Mouse (Mus musculus) hindbrain, embryonic 16.5 days (tissue): ENCODE results near the gene Pigv. TPM values are rescaled to one million over a fixed set of nuclear protein-coding genes. Genes with fewer than 3 reads are reported as not detected.

Experiments
- ATAC-seq: fragments of 200-750 bp; cut with Nextera tagmentation; 2 replicates; pipeline ENCODE4 v1.8.0; 2017; ENCODE audit warnings: moderate TSS enrichment, moderate library complexity
- H3K27ac ChIP-seq: fragments of 300-500 bp; sonication (generic); 2 replicates; pipeline ENCODE4 v1.5.1; 2014; ENCODE audit warnings: low read depth, mild to moderate bottlenecking, control low read depth, low read length, moderate library complexity
- H3K27me3 ChIP-seq: fragments of 300-500 bp; sonication (generic); replicated peaks from 2 replicates; pipeline ENCODE4 v1.6.1; 2014; ENCODE audit warnings: low read length; ENCODE audit not compliant: control insufficient read depth, insufficient read depth
- H3K36me3 ChIP-seq: fragments of 300-500 bp; sonication (generic); 2 replicates; pipeline ENCODE4 v1.6.1; 2014; ENCODE audit warnings: mild to moderate bottlenecking, low read length, moderate library complexity, mixed read lengths; ENCODE audit not compliant: control insufficient read depth, insufficient read depth
- H3K4me1 ChIP-seq: fragments of 300-500 bp; sonication (generic); 2 replicates; pipeline ENCODE4 v1.6.1; 2014; ENCODE audit warnings: low read depth, low read length; ENCODE audit not compliant: control insufficient read depth, insufficient read depth
- H3K4me2 ChIP-seq: fragments of 300-500 bp; sonication (generic); 2 replicates; pipeline ENCODE4 v1.6.1; 2014; ENCODE audit warnings: mild to moderate bottlenecking, low read length, control low read depth, moderate library complexity
- H3K4me3 ChIP-seq: fragments of 300-500 bp; sonication (generic); 2 replicates; pipeline ENCODE4 v1.5.1; 2014; ENCODE audit warnings: mild to moderate bottlenecking, low read length, control low read depth, moderate library complexity
- H3K9ac ChIP-seq: fragments of 300-500 bp; sonication (generic); 2 replicates; pipeline ENCODE4 v1.6.1; 2014; ENCODE audit warnings: low read depth, mild to moderate bottlenecking, control low read depth, low read length, moderate library complexity
- H3K9me3 ChIP-seq: fragments of 300-500 bp; sonication (generic); 2 replicates; pipeline ENCODE4 v1.6.1; 2014; ENCODE audit warnings: mild to moderate bottlenecking, low read length, moderate library complexity; ENCODE audit not compliant: control insufficient read depth
- WGBS: fragments of 180-500 bp; shearing (Covaris S2); extraction: QIAGEN DNeasy Blood & Tissue Kit; methylation state at CpG from one replicate; pipeline ENCODE4 v1.1.7; 2014; 5-methylcytosine and 5-hydroxymethylcytosine counted together
- polyA plus RNA-seq: library from polyadenylated mRNA; unstranded; fragments of >200 nt; fragmentation: Nextera tagmentation; extraction: Ambion mirVana; gene quantifications from 2 replicates; pipeline ENCODE4 v1.2.1, GENCODE M21; 2015

Pigv gene
- polyA plus RNA-seq, 1 experiment from 2014 or later = 15.9 TPM

DNA sequence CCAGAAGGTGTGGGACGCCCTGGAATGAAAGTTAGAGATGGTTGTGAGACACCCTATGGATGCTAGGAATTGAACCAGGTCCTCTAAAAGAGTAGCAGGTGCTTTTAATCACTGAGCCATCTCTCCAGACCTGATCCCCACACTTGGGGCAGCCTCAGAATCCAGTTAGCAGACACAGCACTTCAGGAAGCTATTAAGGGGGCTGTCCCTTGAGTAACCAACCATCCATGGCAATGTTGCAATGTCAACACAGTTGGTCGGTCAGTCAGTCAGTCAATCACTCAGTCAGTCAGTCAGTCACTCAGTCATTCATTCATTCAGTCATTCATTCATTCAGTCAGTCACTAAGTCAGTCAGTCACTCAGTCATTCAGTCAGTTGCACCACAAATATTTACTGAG, 43.9 kb downstream of the Pigv start:
- Histone ChIP-seq H3K36me3 (peaks cover 8% of the 10 kb centered on the region; the same call in 1 of the 2 replicates), H3K27ac (no peak overlapping the region), H3K4me2 (no peak overlapping the region), H3K9me3 (no peaks in the 10 kb centered on the region), H3K4me1 (peaks cover 21% of the 10 kb centered on the region), H3K4me3 (no peak overlapping the region), H3K27me3 (no peaks in the 10 kb centered on the region), H3K9ac (no peak overlapping the region)
- no peak for ATAC-seq
- 85% methylated on average over 2 of the region's 2 CpGs for WGBS

DNA sequence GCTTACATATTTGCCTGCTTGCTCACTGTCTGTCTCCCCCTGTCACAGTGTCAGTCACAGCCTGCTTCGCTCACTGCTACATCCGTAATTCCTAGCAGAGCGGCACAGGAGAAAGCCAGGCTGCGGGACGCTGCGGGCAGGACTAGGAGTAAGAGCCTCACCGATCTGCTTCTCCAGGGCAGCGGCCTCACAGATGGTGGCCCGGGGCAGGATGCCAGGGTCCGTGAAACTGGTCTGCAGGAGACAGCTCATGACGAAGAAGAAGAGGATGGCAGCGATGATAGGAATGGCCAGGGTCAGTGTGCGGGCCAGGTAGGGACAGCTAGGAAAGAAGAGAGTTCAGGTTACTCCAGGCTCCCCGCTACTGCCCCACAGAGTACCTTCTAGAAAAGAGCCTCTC, 45.4 kb downstream of the Pigv start:
- Histone ChIP-seq H3K4me3 (no peak overlapping the region), H3K9ac (no peak overlapping the region), H3K4me1 (peaks cover 17% of the 10 kb centered on the region), H3K9me3 (no peaks in the 10 kb centered on the region), H3K27ac (no peak overlapping the region), H3K27me3 (no peaks in the 10 kb centered on the region), H3K36me3 (peaks cover 8% of the 10 kb centered on the region; the same call in 1 of the 2 replicates), H3K4me2 (no peak overlapping the region)
- no peak for ATAC-seq
- 87% methylated on average over 14 of the region's 14 CpGs for WGBS

DNA sequence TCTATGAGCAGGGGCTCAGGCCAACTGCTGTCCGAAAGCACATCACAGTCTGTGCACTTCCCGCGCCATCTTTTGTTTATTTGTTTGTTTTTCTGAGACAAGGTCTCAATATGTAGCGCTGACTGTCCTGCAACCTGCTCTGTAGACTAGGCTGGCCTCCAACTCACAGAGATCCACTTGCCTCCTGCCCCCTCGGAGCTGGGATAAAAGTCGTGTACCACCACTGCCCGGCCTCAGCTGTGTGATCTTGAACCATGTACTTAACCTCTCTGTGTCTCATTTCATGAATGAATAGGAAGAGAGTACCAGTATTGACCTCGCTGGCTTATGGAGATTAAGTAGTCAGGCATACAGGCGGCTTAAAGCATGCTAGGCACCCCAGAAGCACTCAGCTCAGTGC, 45.8 kb downstream of the Pigv start:
- no peak overlapping the region for H3K4me3 ChIP-seq
- H3K27me3 ChIP-seq = no peaks in the 10 kb centered on the region
- H3K9ac ChIP-seq = no peak overlapping the region
- H3K27ac ChIP-seq = no peak overlapping the region
- H3K4me1 ChIP-seq = peaks cover 12% of the 10 kb centered on the region
- ATAC-seq = no peak
- WGBS = 85% methylated on average over 9 of the region's 9 CpGs
- peaks cover 8% of the 10 kb centered on the region; the same call in 1 of the 2 replicates for H3K36me3 ChIP-seq
- no peaks in the 10 kb centered on the region for H3K9me3 ChIP-seq
- no peak overlapping the region for H3K4me2 ChIP-seq

DNA sequence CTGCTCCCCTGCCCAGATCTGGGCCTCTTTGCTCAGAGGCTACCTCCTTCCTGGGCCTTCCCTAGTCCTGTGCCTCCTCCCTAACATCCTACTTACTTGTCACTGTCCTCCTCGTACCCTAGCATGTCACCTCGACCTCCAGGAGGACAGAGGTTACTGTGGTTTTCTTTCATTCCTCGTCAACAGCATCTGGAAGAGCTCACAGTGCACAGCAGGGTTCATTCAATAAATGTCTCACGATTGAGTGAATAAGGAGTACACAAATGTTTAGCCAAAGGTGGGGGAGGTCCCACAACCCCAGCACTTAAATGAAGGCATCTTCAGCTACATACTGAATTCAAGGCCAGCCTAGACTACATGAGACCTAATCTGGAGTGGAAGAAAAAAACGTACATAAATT, 46.2 kb downstream of the Pigv start:
- Histone ChIP-seq H3K4me2 (no peak overlapping the region), H3K9me3 (no peaks in the 10 kb centered on the region), H3K4me1 (peaks cover 8% of the 10 kb centered on the region), H3K36me3 (peaks cover 8% of the 10 kb centered on the region; the same call in 1 of the 2 replicates), H3K9ac (no peak overlapping the region; the same call in 1 of the 2 replicates), H3K27me3 (no peaks in the 10 kb centered on the region), H3K4me3 (no peak overlapping the region), H3K27ac (no peak overlapping the region)
- 35% methylated on average over 5 of the region's 5 CpGs for WGBS
- ATAC-seq = no peak

DNA sequence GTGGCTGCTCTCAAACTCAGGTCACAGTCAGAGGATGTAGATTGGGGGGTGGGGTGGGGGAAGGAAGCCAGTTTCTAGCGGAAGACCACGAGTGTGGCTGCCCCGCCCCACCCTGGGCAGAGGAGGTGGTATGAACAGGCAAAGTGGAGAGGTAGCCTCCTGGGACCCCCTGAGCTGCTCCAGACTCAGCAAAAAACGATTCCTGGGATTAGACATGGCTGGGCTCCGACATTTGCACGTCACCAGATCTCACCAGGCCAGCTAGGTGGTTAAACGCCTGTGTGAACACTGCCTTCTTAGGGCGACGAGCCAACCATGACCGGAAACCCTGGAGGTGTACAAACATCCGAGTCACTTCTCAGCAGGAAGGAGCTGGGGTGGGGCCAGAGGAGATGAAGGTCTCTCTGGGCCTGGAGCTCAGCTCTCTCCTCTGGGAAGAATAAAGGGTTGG, 46.8 kb downstream of the Pigv start:
- H3K9ac ChIP-seq = no peak overlapping the region
- 0 out of 2 replicates have a peak, but pooled peaks have one; percentile 11 for ATAC-seq

DNA sequence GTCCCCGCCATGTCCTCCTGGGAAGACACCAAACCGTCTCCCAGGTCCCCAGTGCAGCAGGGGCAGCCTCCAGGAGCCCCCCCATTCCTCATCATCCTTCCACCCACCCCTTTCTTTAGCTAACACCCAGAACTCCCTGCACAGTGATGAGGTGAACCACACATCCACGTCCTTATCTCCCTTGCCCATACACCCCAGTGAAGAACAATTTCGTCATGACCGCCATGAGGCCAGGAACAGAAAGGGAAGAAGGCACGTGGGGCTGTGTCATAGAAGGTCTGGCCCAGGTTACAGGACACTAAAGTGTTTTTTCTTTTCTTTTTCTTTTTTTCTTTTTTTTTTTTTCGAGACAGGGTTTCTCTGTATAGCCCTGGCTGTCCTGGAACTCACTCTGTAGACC, 47.6 kb downstream of the Pigv start:
- 92% methylated on average over 7 of the region's 7 CpGs for WGBS
- Histone ChIP-seq H3K4me2 (no peak overlapping the region), H3K27ac (no peak overlapping the region), H3K4me3 (no peak overlapping the region), H3K9me3 (no peaks in the 10 kb centered on the region), H3K9ac (no peak overlapping the region), H3K36me3 (peaks cover 8% of the 10 kb centered on the region; the same call in 1 of the 2 replicates), H3K4me1 (no peaks in the 10 kb centered on the region), H3K27me3 (no peaks in the 10 kb centered on the region)
- no peak for ATAC-seq

More for the DNA sequence above, 46.8 kb downstream of the Pigv start:
- no peak overlapping the region for H3K4me2 ChIP-seq
- peaks cover 8% of the 10 kb centered on the region; the same call in 1 of the 2 replicates for H3K36me3 ChIP-seq
- no peak overlapping the region for H3K4me3 ChIP-seq
- WGBS = 48% methylated on average over 11 of the region's 11 CpGs
- peaks cover 4% of the 10 kb centered on the region; the same call in 1 of the 2 replicates for H3K4me1 ChIP-seq
- H3K9me3 ChIP-seq = no peaks in the 10 kb centered on the region
- no peaks in the 10 kb centered on the region for H3K27me3 ChIP-seq
- no peak overlapping the region for H3K27ac ChIP-seq

DNA sequence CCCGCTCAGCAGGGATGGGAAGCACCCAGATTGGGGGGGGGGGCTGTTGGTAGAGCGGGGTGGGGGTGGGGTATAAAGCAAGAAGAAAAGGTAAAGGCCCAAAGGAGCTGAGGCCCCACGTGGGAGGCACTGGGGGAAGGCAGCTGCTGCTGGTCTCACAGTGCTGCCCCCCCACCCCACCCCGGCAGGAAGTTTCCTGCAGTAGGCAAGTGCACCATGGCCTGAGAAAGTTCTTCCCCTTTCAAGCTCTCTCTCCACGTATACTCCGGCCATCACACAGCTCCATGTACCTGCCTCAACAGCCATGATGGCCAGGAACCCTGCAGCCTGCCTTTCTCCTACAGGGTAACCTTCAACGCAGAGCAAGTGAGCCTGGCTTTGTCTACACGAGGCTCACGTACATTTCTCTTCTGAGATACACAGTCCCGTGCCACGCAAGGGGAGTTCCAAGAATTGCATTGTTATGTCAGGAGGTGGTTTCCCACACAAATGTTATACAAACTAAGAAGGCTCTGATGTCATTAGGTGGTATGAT, 50.2 kb downstream of the Pigv start:
- no peak overlapping the region for H3K4me2 ChIP-seq
- H3K4me1 ChIP-seq = no peaks in the 10 kb centered on the region
- H3K4me3 ChIP-seq = no peak overlapping the region
- no peaks in the 10 kb centered on the region for H3K9me3 ChIP-seq
- no peaks in the 10 kb centered on the region for H3K27me3 ChIP-seq
- ATAC-seq = no peak
- H3K36me3 ChIP-seq = peaks cover 8% of the 10 kb centered on the region; the same call in 1 of the 2 replicates
- WGBS = 88% methylated on average over 11 of the region's 11 CpGs
- no peak overlapping the region for H3K27ac ChIP-seq
- H3K9ac ChIP-seq = no peak overlapping the region

DNA sequence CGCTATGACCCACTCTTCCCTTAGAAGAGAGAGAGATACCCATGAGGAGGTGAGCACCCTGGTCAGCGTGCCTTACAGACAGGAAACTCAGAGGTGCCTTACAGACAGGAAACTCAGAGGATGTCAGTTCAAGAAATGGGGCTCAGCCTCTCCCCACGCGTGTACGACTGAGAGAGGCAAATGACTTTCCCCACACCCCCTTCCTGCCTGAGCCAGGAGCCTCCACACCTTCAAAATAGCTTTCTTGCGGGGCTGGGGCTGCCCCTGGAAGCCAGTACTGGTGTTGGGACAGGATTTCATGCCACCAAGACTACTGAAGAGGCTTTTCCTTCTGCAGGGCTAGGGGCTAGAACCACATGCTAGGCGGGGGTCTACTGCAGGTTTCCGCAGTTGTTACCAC, 51.8 kb downstream of the Pigv start:
- H3K27me3 ChIP-seq = no peaks in the 10 kb centered on the region
- no peak overlapping the region for H3K4me3 ChIP-seq
- H3K4me1 ChIP-seq = no peaks in the 10 kb centered on the region
- no peak overlapping the region for H3K9ac ChIP-seq
- H3K27ac ChIP-seq = no peak overlapping the region
- 88% methylated on average over 8 of the region's 8 CpGs for WGBS
- H3K9me3 ChIP-seq = no peaks in the 10 kb centered on the region
- no peak overlapping the region for H3K4me2 ChIP-seq
- H3K36me3 ChIP-seq = peaks cover 3% of the 10 kb centered on the region; the same call in 1 of the 2 replicates
- no peak for ATAC-seq

DNA sequence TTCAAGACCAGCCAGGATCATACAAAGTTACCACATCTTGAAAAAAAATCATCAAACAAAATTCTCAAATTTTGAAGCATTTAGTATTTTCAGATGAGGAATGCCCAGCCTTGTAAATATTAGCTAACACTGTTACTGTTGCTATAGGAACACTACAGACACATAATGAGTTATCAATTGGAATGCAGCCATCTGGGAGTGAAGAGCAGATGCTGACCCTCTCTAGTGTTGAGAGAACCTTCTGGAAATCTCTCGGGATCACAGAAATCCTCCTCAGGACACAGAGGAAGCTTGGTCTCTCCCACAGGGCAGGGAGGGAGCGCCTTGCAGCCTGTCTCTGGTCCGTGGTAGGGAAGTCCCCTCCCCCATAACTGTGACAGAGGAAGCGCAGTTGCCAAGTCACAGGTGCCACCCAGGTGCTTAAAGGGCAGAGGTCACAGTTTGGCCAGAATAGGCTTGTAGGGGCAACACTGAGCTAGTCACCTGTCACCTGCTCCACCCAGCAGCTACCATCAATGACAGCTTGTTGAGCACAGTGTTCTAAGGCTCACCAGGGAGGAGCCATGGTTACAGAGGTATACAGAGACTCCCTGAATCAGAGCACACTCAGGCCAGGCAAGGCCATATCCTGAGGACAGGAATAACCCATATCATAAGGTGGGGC, 52.8 kb downstream of the Pigv start:
- Histone ChIP-seq H3K9me3 (no peaks in the 10 kb centered on the region), H3K4me1 (no peaks in the 10 kb centered on the region), H3K4me2 (no peak overlapping the region), H3K27ac (no peak overlapping the region), H3K4me3 (no peak overlapping the region), H3K9ac (no peak overlapping the region), H3K27me3 (no peaks in the 10 kb centered on the region), H3K36me3 (no peaks in the 10 kb centered on the region)
- 74% methylated on average over 4 of the region's 4 CpGs for WGBS
- no peak for ATAC-seq
